Mouse (Mus musculus) spleen, adult 2 months (tissue): Measurements from ENCODE around the gene Tmem200b. TPM values are rescaled to one million over a fixed set of nuclear protein-coding genes. Genes with fewer than 3 reads are reported as not detected.
A peak's percentile ranks its signal among the peaks of the same experiment; 100 is the strongest.

Experiments
- DNase-seq, 2 experiments: peaks; one replicate each; pipeline versions ENCODE4 v3.0.0 to v3.0.0-alpha.2; 2012 to 2021; ENCODE audit warnings: low spot score in 2 of 2, low read depth in 1 of 2
- H3K27ac ChIP-seq: fragments of 200-500 bp; 2 replicates; pipeline ENCODE4 v1.5.1; 2012; ENCODE audit warnings: low read length, inconsistent platforms; ENCODE audit not compliant: insufficient read depth
- H3K27me3 ChIP-seq: fragments of 200-500 bp; 2 replicates; pipeline ENCODE4 v1.6.1; 2012; ENCODE audit warnings: mild to moderate bottlenecking, moderate library complexity, low read length, inconsistent platforms; ENCODE audit not compliant: control insufficient read depth, insufficient read depth
- H3K36me3 ChIP-seq: fragments of 200-500 bp; 2 replicates; pipeline ENCODE4 v1.6.1; 2012; ENCODE audit warnings: mild to moderate bottlenecking, low read length, inconsistent platforms; ENCODE audit not compliant: control insufficient read depth, insufficient read depth
- H3K4me1 ChIP-seq: fragments of 200-500 bp; 2 replicates; pipeline ENCODE4 v1.6.1; 2011; ENCODE audit warnings: inconsistent platforms; ENCODE audit not compliant: control insufficient read depth, insufficient read depth, insufficient read length
- H3K4me3 ChIP-seq: fragments of 200-500 bp; 2 replicates; pipeline ENCODE4 v1.5.1; 2011; ENCODE audit warnings: mild to moderate bottlenecking, inconsistent platforms; ENCODE audit not compliant: insufficient read depth, insufficient read length; ENCODE audit errors: extremely low read depth
- CTCF ChIP-seq: fragments of 200-500 bp; IDR thresholded peaks from 2 replicates; pipeline ENCODE4 v1.5.1; 2011; ENCODE audit warnings: mild to moderate bottlenecking, inconsistent platforms; ENCODE audit not compliant: insufficient read depth, insufficient read length, insufficient replicate concordance; ENCODE audit errors: extremely low read depth
- POLR2A ChIP-seq: fragments of 200-500 bp; IDR thresholded peaks from 2 replicates; pipeline ENCODE4 v1.6.1; 2011; ENCODE audit warnings: low read depth, low read length, inconsistent platforms
- WGBS: fragments of 180-500 bp; shearing (Covaris S2); methylation state at CpG from one replicate; pipeline ENCODE4 v1.1.7; 2018; 5-methylcytosine and 5-hydroxymethylcytosine counted together
- polyA plus RNA-seq: library from polyadenylated mRNA; depleted of rRNA; stranded (reverse); fragments of >200 nt; gene quantifications from 2 replicates; pipeline ENCODE4 v1.2.3, GENCODE M21; 2012; rRNA removed

Gene Tmem200b
- polyA plus RNA-seq, 1 experiment: 11.4 TPM

- no peak overlapping the region for H3K4me3 ChIP-seq
- 98% methylated on average over 4 of the region's 4 CpGs for WGBS
- TF ChIP-seq CTCF: no peak
- no peak for TF ChIP-seq POLR2A
- H3K27me3 ChIP-seq: no peaks in the 10 kb centered on the region
- H3K27ac ChIP-seq: no peak overlapping the region
- no peaks in the 10 kb centered on the region for H3K4me1 ChIP-seq
- H3K36me3 ChIP-seq: peaks cover 6% of the 10 kb centered on the region
- DNase-seq: no peak
These were observed 19.3 kb downstream of the Tmem200b start for GRCm38 (mm10) chr4:131940846-131941245.

GRCm38 (mm10) chr4:131947848-131948247 lies 26.3 kb downstream of the Tmem200b start:
- TF ChIP-seq CTCF: no peak
- no peak for TF ChIP-seq POLR2A
- Histone ChIP-seq H3K36me3 (peaks cover 7% of the 10 kb centered on the region), H3K4me1 (no peaks in the 10 kb centered on the region), H3K27ac (peak overlapping the region; percentile 50; the same call in 1 of the 2 replicates), H3K27me3 (no peaks in the 10 kb centered on the region), H3K4me3 (no peak overlapping the region)
- DNase-seq: no peak
- WGBS: 92% methylated on average over 11 of the region's 11 CpGs

GRCm38 (mm10) chr4:131949903-131950302 lies 28.3 kb downstream of the Tmem200b start:
- DNase-seq: no peak
- TF ChIP-seq CTCF (no peak), POLR2A (no peak)
- Histone ChIP-seq H3K27me3 (no peaks in the 10 kb centered on the region), H3K27ac (no peak overlapping the region), H3K36me3 (peaks cover 8% of the 10 kb centered on the region), H3K4me1 (no peaks in the 10 kb centered on the region), H3K4me3 (no peak overlapping the region)
- 89% methylated on average over 5 of the region's 5 CpGs for WGBS

GRCm38 (mm10) chr4:131950657-131951056 lies 29.1 kb downstream of the Tmem200b start:
- no peak for DNase-seq
- no peaks in the 10 kb centered on the region for H3K4me1 ChIP-seq
- H3K4me3 ChIP-seq: no peak overlapping the region
- TF ChIP-seq CTCF: no peak
- no peak for TF ChIP-seq POLR2A
- H3K36me3 ChIP-seq: peaks cover 8% of the 10 kb centered on the region
- H3K27ac ChIP-seq: no peak overlapping the region
- WGBS: 87% methylated on average over 8 of the region's 8 CpGs
- no peaks in the 10 kb centered on the region for H3K27me3 ChIP-seq

- Histone ChIP-seq H3K36me3 (peaks cover 15% of the 10 kb centered on the region), H3K27me3 (no peaks in the 10 kb centered on the region), H3K4me1 (no peaks in the 10 kb centered on the region), H3K4me3 (no peak overlapping the region), H3K27ac (no peak overlapping the region)
- TF ChIP-seq POLR2A (no peak), CTCF (no peak)
- no peak for DNase-seq
- WGBS: 90% methylated on average over 3 of the region's 3 CpGs
These were observed 35.6 kb downstream of the Tmem200b start for GRCm38 (mm10) chr4:131957161-131957560.

GRCm38 (mm10) chr4:131968873-131969272 lies 47.3 kb downstream of the Tmem200b start:
- WGBS: 100% methylated on average over 2 of the region's 2 CpGs
- TF ChIP-seq POLR2A: no peak
- TF ChIP-seq CTCF: no peak

GRCm38 (mm10) chr4:131970244-131970853 lies 48.8 kb downstream of the Tmem200b start:
- no peak overlapping the region for H3K27ac ChIP-seq
- no peak overlapping the region for H3K4me3 ChIP-seq
- TF ChIP-seq CTCF: no peak
- no peak for TF ChIP-seq POLR2A
- H3K4me1 ChIP-seq: no peaks in the 10 kb centered on the region
- 95% methylated on average over 7 of the region's 7 CpGs for WGBS
- peaks cover 23% of the 10 kb centered on the region for H3K36me3 ChIP-seq
- DNase-seq: no peak
- no peaks in the 10 kb centered on the region for H3K27me3 ChIP-seq

More at GRCm38 (mm10) chr4:131968873-131969272, 47.3 kb downstream of the Tmem200b start:
- H3K4me1 ChIP-seq: no peaks in the 10 kb centered on the region
- H3K36me3 ChIP-seq: peaks cover 18% of the 10 kb centered on the region
- DNase-seq: no peak
- no peak overlapping the region for H3K4me3 ChIP-seq
- no peak overlapping the region for H3K27ac ChIP-seq
- H3K27me3 ChIP-seq: no peaks in the 10 kb centered on the region

Other genes starting within 250 kb of the Tmem200b start
- 1.2 and 1.5 TPM in 2 replicates for gene Ptpru, start 83.5 kb upstream of the Tmem200b start, polyA plus RNA-seq
- 15.0 and 18.6 TPM in 2 replicates for gene Mecr, start 78.3 kb upstream of the Tmem200b start, polyA plus RNA-seq
- gene Srsf4, start 48.2 kb upstream of the Tmem200b start, polyA plus RNA-seq: 28.8 and 31.9 TPM in 2 replicates
- 0.11 and 0.19 TPM in 2 replicates for gene Gm10300, start 152.9 kb downstream of the Tmem200b start, polyA plus RNA-seq
- gene Epb41, start 153.6 kb downstream of the Tmem200b start, polyA plus RNA-seq: 66.5 and 94.1 TPM in 2 replicates
- gene Oprd1, start 222.7 kb downstream of the Tmem200b start, polyA plus RNA-seq: 0.53 and 0.86 TPM in 2 replicates